ENCODE assay signal across 8 mouse cellular contexts in genomic region chr2:174295175-174295899, GRCm38 (mm10). TPM values are rescaled to one million over a fixed set of nuclear protein-coding genes. Genes with fewer than 3 reads are reported as not detected.
A peak's percentile ranks its signal among the peaks of the same experiment; 100 is the strongest.
DNase-seq lines count a peak whose midpoint lies in the region; ATAC-seq and TF ChIP-seq lines count a peak whose summit lies in the region.

No protein-coding gene starts in this region.

- 0 out of 2 replicates have a peak, but pooled peaks cover 4% of the 10 kb centered on the region for H3K4me1 ChIP-seq in lung, embryonic 14.5 days (ENCODE audit: insufficient read depth)
- H3K4me1 ChIP-seq in forebrain, embryonic 16.5 days (replicated peaks; ENCODE audit: control insufficient read depth, insufficient read depth, low read length), result peaks cover 45% of the 10 kb centered on the region
- H3K4me1 ChIP-seq in intestine, embryonic 16.5 days (ENCODE audit: control insufficient read depth, insufficient read depth, low read length), result peaks cover 10% of the 10 kb centered on the region

- TF ChIP-seq CTCF in lung, embryonic 14.5 days (IDR thresholded peaks at IDR 0.05; ENCODE audit: low read depth), result peak; percentile 48; the same call in 1 of the 2 replicates
- no peak for TF ChIP-seq CTCF in brain, embryonic 14.5 days (IDR thresholded peaks at IDR 0.05; ENCODE audit: borderline replicate concordance, extremely low read depth, insufficient read depth, insufficient read length)

- no peak for TF ChIP-seq POLR2A in brain, embryonic 14.5 days (IDR thresholded peaks at IDR 0.05; ENCODE audit: borderline replicate concordance, extremely low read depth, insufficient read depth, insufficient read length, poor library complexity, severe bottlenecking)

- peak overlapping the region; percentile 85 for H3K27ac ChIP-seq in lung, embryonic 14.5 days (ENCODE audit: low read depth)
- peak overlapping the region; percentile 91 for H3K27ac ChIP-seq in forebrain, embryonic 16.5 days (ENCODE audit: low read length)
- peak overlapping the region; percentile 74 for H3K27ac ChIP-seq in intestine, embryonic 16.5 days (ENCODE audit: low read length)

- WGBS in lung, embryonic 14.5 days, result 45% methylated on average over 36 of the region's 36 CpGs
- 54% methylated on average over 36 of the region's 36 CpGs for WGBS in forebrain, embryonic 16.5 days
- WGBS in intestine, embryonic 16.5 days, result 43% methylated on average over 36 of the region's 36 CpGs

- peak overlapping the region; percentile 62 for H3K4me3 ChIP-seq in lung, embryonic 14.5 days (ENCODE audit: low read depth, low read length)
- peak overlapping the region; percentile 61 for H3K4me3 ChIP-seq in forebrain, embryonic 16.5 days (replicated peaks; ENCODE audit: low read length)
- H3K4me3 ChIP-seq in intestine, embryonic 16.5 days (ENCODE audit: low read length), result peak overlapping the region; percentile 63

- H3K27me3 ChIP-seq in lung, embryonic 14.5 days (ENCODE audit: insufficient read depth, low read length), result peaks cover 31% of the 10 kb centered on the region
- peaks cover 20% of the 10 kb centered on the region for H3K27me3 ChIP-seq in forebrain, embryonic 16.5 days (replicated peaks; ENCODE audit: control insufficient read depth, insufficient read depth, low read length)
- H3K27me3 ChIP-seq in intestine, embryonic 16.5 days (replicated peaks; ENCODE audit: control insufficient read depth, insufficient read depth, low read length), result peaks cover 22% of the 10 kb centered on the region

- H3K36me3 ChIP-seq in lung, embryonic 14.5 days (ENCODE audit: insufficient read depth), result peaks cover 10% of the 10 kb centered on the region; the same call in 1 of the 2 replicates
- no peaks in the 10 kb centered on the region for H3K36me3 ChIP-seq in forebrain, embryonic 16.5 days (ENCODE audit: control insufficient read depth, insufficient read depth)
- peaks cover 7% of the 10 kb centered on the region; the same call in 1 of the 2 replicates for H3K36me3 ChIP-seq in intestine, embryonic 16.5 days (ENCODE audit: control insufficient read depth, insufficient read depth, low read length)

- peaks cover 60% of the 10 kb centered on the region for H3K9me3 ChIP-seq in lung, embryonic 14.5 days (ENCODE audit: low read depth, low read length)
- H3K9me3 ChIP-seq in forebrain, embryonic 16.5 days (ENCODE audit: control insufficient read depth, low read length), result peaks cover 44% of the 10 kb centered on the region
- H3K9me3 ChIP-seq in intestine, embryonic 16.5 days (ENCODE audit: control insufficient read depth, low read length), result peaks cover 39% of the 10 kb centered on the region

- DNase-seq in lung, embryonic 14.5 days, result peak; percentile 97
- DNase-seq in lung, adult 18-20 months, result no peak
- peak; percentile 98 for DNase-seq in brain, embryonic 14.5 days (ENCODE audit: low read depth)
- peak; percentile 83 for DNase-seq in lung, postnatal 10 days
- peak; percentile 50 for DNase-seq in retina, adult 2 months (ENCODE audit: low read depth, low spot score)

- H3K4me2 ChIP-seq in lung, embryonic 14.5 days, result peak overlapping the region; percentile 69
- H3K4me2 ChIP-seq in forebrain, embryonic 16.5 days (ENCODE audit: low read length), result peak overlapping the region; percentile 63
- H3K4me2 ChIP-seq in intestine, embryonic 16.5 days (ENCODE audit: low read depth, low read length), result peak overlapping the region; percentile 62

- H3K9ac ChIP-seq in lung, embryonic 14.5 days, result peak overlapping the region; percentile 86
- peak overlapping the region; percentile 62 for H3K9ac ChIP-seq in forebrain, embryonic 16.5 days (replicated peaks; ENCODE audit: low read depth, low read length)
- H3K9ac ChIP-seq in intestine, embryonic 16.5 days (ENCODE audit: low read depth, low read length), result peak overlapping the region; percentile 74

- peak; percentile 94 for ATAC-seq in lung, embryonic 14.5 days (ENCODE audit: insufficient read depth)
- ATAC-seq in forebrain, embryonic 16.5 days, result peak; percentile 92
- ATAC-seq in intestine, embryonic 16.5 days, result peak; percentile 94
- ATAC-seq in monocyte, adult 5-6 weeks (replicated peaks; ENCODE audit: insufficient number of reproducible peaks, low FRiP score, low TSS enrichment, poor library complexity, severe bottlenecking), result no peak

RNA-seq across cellular contexts. Expression of gene Gnas, which starts 11.2 kb away (rescaled TPM):
- 1,980 and 2,011 TPM in 2 replicates for polyA plus RNA-seq in lung, embryonic 14.5 days (2014; fragmentation: Nextera tagmentation; extraction: Ambion mirVana)
- polyA plus RNA-seq in brain, embryonic 14.5 days (2012; rRNA removed), result 1,690 and 2,178 TPM in 2 replicates
- polyA plus RNA-seq in forebrain, embryonic 16.5 days (2015; fragmentation: Nextera tagmentation; extraction: Ambion mirVana), result 1,187 and 1,213 TPM in 2 replicates
- 402 and 775 TPM in 2 replicates for polyA plus RNA-seq in intestine, embryonic 16.5 days (2015; fragmentation: Nextera tagmentation; extraction: Ambion mirVana)
- 224 to 349 TPM (median 269 TPM) in 3 replicates for total RNA-seq in monocyte, adult 5-6 weeks (2017)

RNA-seq across cellular contexts. Expression of gene Gm20721, which starts 51.2 kb away (rescaled TPM):
- polyA plus RNA-seq in lung, embryonic 14.5 days (2014; fragmentation: Nextera tagmentation; extraction: Ambion mirVana), result 11.3 and 14.7 TPM in 2 replicates
- polyA plus RNA-seq in brain, embryonic 14.5 days (2012; rRNA removed), result 0.53 and 0.71 TPM in 2 replicates
- polyA plus RNA-seq in forebrain, embryonic 16.5 days (2015; fragmentation: Nextera tagmentation; extraction: Ambion mirVana), result 11.4 and 13.5 TPM in 2 replicates
- polyA plus RNA-seq in intestine, embryonic 16.5 days (2015; fragmentation: Nextera tagmentation; extraction: Ambion mirVana), result 37.0 and 98.1 TPM in 2 replicates
- 8.0 to 16.0 TPM (median 12.4 TPM) in 3 replicates for total RNA-seq in monocyte, adult 5-6 weeks (2017)

Comparison
In these comparisons a context has a peak if more than half of its experiments do, and no peak if none do; other contexts are left out.
1. DNase-seq: peak in lung, embryonic 14.5 days (single experiment), brain, embryonic 14.5 days (single experiment), lung, postnatal 10 days (single experiment) and retina, adult 2 months (single experiment); none in lung, adult 18-20 months (0 of 2).
2. Peak in every context shown above with its lines, with median percentiles within 50 percentile points of each other: H3K27ac ChIP-seq, H3K4me2 ChIP-seq, H3K4me3 ChIP-seq and H3K9ac ChIP-seq.